Mouse (Mus musculus) v-Abl transformed pro-B cells (cell line): ENCODE measurements around the gene Cpne9.

ENCODE experiments used
- in situ Hi-C, 2 experiments: fragments of 400-800 bp; cut with MboI; formaldehyde crosslinking; loops; one replicate each; pipeline ENCODE4 v1.15.1; 2025; ENCODE audit not compliant: unreplicated experiment in 2 of 2

The Cpne9 gene

DNA sequence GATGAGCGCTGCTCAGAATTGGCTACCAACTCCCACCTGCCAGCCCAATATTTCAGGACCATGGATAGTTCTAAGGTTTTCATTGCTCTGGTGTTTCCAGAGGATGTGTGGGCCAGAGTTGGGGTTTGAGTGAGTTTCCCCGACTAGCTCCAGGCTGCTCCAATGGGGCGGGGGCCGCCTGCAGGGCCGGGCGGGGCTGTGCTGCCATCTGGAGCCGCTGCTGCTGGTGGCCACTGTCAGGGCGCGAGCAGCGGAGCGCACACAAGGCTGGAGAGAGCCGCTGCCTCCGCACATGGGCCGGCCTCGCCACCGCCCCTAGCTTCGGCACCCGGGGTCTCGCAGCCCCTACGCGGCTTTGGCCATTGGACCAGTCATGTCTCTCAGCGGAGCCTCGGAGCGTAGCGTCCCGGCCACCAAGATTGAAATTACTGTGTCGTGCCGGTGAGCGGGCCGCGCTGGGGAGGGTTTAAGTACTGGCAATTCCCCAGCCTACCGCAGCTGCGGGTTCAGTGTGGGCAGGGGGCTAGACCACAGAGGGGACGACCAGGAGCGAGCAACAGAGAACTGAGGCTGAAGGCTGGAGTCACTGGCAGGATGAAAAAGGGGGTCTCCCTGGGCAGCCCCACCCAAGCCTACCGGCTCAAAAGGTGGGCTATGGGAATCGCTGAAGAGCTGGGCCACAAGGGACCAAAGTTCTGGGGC, at the start of gene Cpne9:
Gene Cpne9 (plus strand): TSS at position 207 of the 702 bp plus-strand sequence.
- in situ Hi-C loops: no loop called here

DNA sequence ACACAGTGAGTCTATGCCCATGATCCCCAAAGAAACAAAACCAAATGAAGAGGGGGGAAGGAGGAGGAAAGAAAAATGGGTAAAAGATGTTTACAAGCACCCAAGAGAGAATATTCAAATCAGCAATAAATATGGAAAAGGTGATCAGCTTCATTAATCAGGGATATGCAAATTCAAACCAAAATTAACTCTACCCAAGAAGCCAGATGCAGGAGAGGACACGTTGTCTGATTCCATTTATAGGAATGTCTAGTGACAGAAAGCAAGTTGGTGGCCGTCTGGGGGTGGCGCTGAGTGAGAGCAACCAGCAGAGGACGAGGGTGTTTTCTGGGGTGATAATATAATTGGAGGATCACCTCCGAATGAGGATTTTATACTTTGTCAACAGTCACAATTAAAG, 47.0 kb upstream of the Cpne9 start:
- in situ Hi-C loops: loop anchor here in 1 of 2 experiments (5.0 kb wide), 1 partner anchor 63 kb away; no protein-coding TSS in a partner anchor

DNA sequence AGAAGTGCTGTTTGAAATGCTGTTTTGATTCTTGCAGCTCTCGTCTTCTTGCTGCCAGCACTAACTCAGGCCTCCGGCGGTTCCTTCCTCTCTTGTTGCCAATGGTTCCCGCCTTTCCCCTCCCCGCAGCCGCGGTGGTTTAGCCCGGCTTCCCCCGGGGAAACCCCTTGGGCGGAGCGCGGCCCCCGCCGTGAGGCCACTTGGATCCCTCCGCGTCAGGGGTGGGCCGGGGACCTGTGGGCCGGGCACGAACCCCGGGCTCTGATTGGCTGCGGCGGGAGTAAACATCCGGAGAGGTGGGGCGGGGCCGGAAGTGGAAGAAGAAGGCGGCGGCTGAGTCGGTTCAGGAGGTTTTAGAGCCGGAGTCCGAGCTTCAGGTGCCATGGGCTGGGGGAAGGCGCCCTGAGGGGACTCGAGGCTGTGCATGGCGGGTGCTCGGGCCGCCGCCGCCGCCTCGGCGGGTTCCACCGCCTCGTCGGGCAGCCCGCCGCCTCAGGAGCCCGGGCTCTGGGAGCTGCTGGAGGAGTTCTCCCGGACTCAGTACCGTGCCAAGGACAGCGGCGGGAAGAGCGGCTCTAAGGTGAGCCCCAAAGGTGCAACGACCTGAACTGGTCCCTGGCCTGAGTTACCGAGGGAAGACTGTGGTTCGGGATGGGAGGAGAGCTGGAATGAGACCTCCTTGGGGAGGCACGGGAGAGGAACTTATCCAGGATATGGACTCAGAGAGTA, 44.4 kb upstream of the Cpne9 start, which contains the start of gene Mtmr14:
Gene Mtmr14 (plus strand): TSS at position 302 of the 729 bp plus-strand sequence.
- in situ Hi-C loops: loop anchor here in 1 of 2 experiments (5.0 kb wide), 1 partner anchor 65 kb away; no protein-coding TSS in a partner anchor

DNA sequence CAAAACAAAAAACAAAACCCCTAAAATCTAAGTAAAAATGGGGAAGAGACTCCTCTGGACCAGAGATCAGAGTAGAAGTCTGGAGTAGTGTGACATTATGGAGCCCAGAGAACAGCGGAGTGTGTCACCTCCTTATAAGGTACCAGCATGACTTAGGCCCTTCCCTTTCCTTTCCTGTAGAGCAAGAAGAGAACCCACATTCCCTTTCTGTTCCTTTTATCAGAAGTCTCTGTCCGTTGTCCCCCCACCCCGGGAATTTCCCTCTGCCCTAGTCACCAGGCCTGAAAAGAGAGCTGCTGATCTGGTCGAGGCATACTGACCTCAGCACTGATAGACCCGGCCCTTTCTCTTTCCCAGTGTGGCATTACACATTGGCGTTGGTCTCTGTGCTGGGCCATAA, 43.7 kb upstream of the Cpne9 start:
- in situ Hi-C loops: loop anchor here in 1 of 2 experiments (5.0 kb wide), 1 partner anchor 66 kb away; no protein-coding TSS in a partner anchor

DNA sequence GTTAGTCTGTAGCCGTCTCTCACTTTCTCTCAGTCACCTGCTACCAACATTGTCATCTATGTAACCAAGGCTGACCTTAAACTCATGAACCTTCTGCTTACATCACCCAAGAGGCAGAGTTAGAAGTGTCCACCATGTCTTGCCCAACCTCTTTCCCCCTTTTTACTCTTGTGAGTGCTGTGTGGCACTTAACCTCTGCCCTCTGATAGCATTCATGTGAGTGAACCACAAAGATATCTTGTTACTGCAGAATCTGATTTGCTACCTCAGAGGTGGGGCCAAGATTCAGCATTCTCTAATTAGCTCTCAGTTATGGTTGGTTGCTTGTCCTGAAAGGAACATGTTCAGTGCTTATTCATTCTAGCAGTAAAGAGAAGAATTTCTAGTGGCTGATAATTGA, 39.4 kb upstream of the Cpne9 start:
- in situ Hi-C loops: no loop called here

DNA sequence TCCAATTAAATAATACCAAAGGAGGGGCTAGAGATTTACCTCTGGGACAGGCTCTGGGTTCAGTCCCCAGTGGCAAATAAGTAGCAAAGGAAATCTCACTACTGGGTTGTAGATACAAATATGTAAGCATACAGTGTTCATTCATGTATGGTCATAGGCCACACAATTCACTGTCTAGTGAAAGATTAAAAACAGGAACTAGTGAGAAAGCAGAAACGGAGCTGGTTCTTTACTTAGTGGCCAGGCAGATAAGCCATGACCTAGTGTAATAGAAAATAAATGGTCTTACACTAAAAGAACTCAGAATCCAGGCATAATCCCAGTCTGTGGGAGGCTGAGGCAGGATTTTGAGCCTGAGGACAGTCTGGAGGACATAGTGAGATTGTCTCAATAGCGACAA, 36.5 kb upstream of the Cpne9 start:
- in situ Hi-C loops: no loop called here

DNA sequence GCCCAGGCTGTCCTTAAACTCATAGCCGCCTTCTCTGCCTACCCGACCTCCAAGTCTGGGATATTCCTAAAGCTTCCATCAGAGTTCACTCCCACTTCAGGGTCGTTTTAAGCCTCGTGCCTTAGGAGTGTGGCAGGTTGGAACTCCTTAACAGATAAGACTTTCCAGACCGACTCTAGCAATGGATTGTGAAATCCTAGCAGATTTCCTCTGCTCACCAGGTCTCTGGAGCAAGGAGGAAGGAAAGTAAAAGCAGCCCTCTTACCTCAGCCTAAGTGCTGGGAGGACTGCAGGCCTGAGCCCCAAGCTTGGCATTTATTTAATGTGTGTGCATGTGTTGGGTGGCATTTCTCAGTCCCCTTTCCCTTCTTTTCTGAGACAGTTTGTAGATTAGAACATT, 31.3 kb upstream of the Cpne9 start:
- in situ Hi-C loops: no loop called here

DNA sequence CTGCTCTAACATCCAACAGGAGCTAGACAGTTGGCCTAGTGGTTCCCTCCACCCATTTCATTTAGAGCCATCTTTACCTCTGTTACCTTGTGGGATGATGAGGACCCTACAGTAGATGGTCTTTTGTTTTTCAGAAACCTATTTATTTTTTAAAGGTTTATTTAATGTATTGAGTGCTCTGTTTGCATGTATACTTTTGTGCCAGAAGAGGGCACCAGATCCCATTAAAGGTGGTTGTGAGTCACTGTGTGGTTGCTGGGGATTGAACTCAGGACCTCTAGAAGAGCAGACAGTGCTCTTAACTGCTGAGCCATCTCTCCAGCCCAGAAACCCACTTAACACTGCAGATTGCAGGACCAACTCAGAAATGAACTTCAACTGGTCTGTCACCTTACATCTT, 30.2 kb upstream of the Cpne9 start:
- in situ Hi-C loops: no loop called here

DNA sequence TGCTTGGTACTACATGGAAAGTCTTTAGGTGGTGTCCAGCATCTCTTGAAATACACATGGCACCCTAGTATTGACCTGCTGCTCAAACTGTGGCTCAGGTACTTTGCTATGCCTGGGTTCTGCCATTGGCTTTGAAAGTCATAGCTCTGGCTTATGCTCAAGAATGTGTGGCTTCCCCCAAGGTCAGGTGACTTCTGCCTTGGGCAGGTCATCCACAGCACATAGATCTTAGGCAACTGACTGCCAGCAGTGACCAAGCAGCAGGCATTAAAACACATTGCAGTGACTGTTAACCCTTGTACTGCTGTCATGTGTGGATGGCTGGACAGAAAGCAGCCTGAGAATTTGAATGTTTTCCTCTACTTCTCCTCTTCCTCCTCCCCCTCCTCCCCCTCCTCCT, 27.2 kb upstream of the Cpne9 start:
- in situ Hi-C loops: no loop called here

DNA sequence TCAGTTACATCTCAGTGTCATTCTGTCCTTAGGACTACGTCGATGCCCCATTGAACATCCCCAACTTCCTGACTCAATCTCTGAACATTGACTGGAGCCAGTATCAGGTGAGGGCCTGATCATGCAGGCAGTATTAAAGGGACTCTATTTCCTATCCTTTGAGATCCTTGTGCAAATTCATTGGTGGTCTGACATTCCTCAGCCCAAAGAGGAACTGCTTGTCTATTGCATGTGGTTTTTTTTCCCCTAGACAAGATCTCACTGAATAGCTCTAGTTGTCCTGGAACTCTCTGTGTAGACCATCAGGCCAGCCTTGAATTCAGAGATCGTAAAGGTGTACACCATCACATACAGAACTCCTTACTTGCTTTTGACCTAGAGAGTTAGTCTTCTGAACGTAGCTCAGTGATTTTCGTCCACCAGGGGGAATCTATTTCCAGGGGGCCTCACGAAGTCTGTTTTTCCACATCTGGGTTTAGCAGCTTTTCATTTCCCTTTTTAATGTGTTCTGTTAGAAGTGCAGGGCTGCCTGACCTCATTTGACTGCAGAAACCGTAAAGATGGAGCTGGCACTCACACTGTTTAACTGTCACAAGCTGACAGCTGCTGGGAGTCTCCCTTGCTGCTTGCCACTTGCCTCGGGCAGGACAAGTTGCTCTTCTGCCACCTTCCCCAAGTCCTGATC, 20.8 kb upstream of the Cpne9 start:
- in situ Hi-C loops: loop anchor here (5.0 kb wide), 2 partner anchors 41 to 89 kb away; no protein-coding TSS in a partner anchor

DNA sequence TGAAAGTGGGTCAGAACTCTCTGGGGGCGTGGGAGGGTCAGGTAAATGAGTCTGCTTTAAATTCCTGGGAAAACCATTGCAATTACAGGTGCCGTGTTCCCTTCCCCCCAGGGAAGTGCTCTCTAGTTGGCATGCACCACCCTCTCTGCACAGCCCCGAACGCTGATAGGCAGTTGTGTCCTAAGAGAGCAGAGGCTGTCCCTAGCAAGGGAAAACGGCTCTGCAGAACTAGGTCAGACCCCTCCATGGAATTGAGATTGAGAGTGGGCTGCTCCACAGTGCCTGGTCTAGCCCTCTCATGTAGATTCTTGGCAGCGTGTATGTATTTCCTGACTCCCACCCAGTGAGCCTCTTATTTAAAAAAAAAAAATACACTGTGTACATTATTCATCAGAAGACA, 18.6 kb upstream of the Cpne9 start:
- in situ Hi-C loops: loop anchor here (5.0 kb wide), 2 partner anchors 39 to 91 kb away; no protein-coding TSS in a partner anchor

DNA sequence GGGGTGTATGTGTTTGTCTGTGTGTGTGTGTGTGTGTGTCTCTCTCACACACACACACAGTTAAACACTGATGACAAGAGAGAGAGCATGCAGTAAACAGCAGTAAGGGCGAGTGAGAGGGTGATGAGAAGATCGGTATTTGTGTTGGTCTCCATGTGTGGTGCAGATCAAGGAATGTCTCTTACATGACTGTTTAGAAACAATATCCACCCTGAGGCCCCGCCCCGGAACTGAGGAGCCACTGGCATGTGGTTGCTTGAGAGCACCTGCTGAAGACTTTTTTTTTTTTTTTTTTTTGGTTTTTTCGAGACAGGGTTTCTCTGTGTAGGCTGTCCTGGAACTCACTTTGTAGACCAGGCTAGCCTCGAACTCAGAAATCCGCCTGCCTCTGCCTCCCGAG, 17.7 kb upstream of the Cpne9 start:
- in situ Hi-C loops: loop anchor here (5.0 kb wide), 2 partner anchors 38 to 92 kb away; no protein-coding TSS in a partner anchor

DNA sequence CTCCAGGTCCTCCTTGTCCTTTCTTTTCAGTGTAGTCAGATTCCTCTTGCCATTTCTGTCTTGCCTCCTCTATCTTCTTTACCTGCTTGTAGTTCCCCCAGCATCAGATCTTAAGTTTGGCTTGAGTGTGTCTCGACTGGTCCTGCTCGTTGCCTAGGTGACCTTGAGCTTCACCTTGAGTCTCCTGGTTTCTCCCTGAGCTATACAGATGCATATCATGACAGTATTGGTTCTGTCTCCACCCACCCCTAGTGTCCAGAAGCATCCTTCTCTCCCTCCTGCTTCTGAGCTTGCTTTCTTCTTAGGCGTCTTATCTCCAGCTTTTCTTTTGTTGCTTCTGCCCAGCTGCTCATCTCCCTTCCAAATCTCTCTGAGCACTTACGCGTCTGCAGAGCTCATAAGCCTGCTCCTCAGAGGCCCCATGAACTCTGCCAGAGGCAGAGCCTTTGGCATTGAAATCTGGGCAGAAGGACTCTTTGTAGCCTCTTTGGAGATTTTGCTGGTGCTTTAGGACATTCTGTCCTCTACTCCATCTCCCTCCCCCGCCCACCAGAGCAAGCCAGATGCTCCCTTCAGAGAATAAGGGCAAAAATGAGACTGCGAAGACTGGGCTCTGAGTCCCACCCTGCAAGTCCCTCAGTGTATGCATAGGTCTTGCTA, 15.0 kb upstream of the Cpne9 start:
- in situ Hi-C loops: no loop called here

DNA sequence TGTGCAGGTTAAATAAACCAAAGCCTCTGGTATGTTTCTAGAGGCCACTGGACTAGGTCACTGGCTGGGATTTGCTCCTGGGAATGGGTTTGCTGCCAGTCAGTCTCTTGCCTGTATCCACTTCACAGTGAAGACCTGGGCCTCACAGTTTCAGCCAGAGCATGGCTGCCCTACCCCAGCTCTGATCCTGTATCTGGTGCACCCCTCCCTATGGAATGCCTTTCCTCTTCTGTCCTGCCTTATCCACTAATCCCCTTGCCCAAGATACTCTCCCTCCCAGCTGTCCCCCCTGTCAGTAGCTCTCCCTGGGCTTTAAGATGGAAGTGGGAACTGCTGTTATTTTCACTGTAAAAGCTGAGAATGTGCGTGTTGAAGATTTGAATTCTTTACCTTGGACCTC, 14.1 kb upstream of the Cpne9 start:
- in situ Hi-C loops: no loop called here

DNA sequence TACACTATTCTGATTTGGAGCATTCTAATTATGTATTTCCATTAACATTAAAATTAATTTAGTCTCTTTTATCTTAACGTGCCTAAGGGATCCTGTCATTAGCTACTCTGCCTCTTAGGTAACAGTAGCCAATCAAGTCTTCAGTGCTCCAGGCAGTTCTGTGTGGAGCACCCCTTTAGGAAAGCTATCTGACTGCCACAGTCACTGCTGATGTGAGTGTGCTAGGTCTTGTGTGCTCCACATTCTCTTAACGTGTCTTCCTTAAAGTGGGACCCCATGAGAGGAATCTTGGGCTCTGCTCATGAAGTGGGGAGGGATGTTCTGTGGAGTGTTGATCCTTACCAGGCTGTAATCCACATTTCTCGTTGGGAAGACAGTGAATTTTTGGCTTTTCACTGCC, 9.7 kb upstream of the Cpne9 start:
- in situ Hi-C loops: no loop called here

DNA sequence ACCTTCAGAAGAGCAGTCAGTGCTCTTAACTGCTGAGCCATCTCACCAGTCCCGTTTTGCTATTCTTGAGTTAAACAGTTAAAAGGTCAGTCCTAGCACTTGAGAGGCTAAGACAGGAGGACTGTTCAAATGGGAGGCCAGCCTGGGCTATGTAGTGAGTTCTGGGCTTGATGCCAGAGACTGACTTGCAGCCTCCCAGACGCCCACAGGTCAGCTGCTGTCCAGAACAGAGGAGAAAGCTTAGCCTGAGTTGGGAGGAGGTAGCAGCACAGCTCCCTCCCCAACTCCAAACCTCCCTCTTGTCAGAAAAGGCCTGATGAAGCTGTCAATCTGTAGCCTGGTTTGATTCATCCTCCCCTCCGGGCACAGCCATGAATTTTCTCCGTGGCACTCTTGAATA, 5.3 kb upstream of the Cpne9 start:
- in situ Hi-C loops: no loop called here

DNA sequence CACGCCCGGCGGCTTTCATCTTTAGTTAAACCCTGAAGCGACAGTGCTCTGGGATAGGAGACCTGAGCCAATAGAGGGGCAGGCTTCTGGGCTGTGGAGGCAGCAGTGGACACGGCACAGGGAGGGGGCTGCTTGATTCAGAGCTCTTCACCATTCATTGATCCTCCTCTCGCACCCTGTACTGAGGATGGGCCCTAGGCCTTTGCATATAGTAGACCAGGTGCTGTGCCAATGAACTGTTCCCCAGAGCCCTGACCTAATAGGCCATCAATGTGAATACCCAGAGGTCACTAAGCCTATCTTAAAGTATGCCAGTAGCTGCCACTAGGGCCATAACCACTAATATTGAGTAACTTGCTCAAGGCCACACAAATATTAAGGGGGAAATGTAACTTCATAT, 431 bp upstream of the Cpne9 start:
- in situ Hi-C loops: no loop called here

DNA sequence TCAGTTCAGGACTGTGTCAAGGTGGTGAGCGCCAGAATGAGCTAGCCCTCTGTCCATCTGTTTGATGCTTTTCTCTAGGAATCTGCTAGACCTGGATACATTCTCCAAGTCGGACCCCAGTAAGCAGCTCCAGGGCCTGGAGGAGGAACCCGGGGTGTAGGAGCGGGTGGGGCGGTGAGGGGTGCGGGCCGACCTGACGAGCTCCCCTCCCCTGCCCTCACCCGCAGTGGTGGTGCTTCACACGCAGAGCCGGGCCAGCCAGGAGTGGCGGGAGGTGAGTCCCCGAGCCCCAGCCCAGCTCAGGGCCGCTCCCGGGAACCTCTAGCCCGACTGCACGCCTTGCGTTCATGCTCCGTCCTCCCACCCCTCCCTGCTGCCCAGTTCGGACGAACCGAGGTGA, 862 bp downstream of the Cpne9 start:
- in situ Hi-C loops: no loop called here

DNA sequence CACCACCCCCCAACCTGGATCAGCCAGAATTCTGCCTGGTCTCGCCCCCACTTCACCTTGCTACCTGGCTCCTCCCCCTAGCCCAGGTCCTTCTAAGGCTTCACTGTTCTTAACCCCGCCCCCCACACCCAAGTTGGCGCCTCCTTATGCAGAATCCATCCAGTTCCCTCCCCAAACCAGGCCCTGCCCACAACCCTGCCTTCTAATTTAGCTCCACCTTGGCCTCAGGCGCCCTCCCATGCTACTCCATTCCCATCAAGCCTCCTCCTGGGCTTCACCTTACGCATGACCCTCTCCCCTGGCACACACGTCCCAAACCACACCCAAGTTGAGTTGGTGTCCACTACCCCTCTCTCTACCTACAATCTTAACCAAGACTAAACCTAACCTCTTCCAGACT, 1.4 kb downstream of the Cpne9 start:
- in situ Hi-C loops: no loop called here

DNA sequence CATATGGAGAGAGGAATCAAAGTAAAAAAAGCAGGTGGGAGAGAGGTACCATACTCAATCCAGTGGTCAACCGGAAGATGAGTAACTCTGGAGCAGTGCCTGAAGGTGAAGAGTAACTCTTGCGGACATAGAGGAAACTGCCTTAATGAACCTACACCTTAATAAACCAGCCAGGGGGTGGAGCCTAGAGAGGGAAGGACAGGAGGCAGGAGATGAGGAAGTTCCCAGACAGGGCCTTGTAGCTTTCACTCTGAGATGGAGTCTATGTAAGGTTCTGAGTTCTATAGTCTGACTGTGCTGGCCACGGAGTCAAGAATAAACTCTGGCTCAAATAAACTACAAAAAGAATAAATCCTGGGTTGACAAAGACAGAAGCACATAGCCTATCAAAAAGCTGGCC, 2.8 kb downstream of the Cpne9 start:
- in situ Hi-C loops: no loop called here

DNA sequence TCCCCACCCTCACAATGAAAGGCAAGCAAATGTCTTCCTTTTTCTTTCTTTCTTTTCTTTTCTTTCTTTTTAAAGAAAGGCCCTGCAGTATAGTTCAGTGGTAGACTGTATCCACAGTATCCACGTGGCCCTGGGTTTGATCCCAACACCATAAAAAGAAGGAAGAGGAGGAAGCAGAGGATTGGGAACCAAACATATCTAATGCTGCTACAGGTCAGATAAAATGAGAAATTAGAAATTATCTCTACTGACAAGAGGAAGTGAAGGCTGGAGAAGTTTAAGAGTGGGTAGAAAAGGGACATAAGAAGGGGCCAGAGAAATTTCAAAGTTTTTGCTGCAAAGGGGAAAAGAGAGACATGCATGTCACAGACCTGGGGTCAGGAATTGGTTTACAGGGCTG, 4.2 kb downstream of the Cpne9 start:
- in situ Hi-C loops: no loop called here
